Mouse (Mus musculus): ENCODE data around the gene Ywhab.

DNA sequence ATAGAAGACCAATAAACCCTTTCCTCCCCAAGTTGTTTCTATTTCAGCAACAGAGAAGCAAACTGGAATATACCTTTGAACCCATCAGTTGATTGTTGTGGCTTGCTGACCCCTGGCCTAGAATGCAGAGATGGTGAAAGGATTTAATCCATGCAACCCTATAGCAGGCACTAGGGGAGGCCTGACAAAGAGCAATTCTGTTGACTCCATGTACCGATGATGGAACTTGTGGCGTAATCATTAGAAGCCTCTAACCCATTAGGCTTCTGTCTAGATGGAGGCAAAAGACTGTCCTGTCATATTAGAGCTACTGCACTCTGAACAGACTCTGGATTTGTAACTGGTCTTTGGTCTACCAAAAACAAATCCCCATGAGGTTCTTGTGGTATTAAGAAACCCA lies 1.9 kb upstream of the Ywhab start:
- TF ChIP-seq POLR2A (IDR thresholded peaks at IDR 0.05; ENCODE audit: insufficient read depth, low read depth, low read length) (no peak), CTCF (IDR thresholded peaks at IDR 0.05) (no peak)
